Mouse (Mus musculus) midbrain, embryonic 16.5 days (tissue): ENCODE measurements around the gene Kcnk5. TPM values are rescaled to one million over a fixed set of nuclear protein-coding genes. Genes with fewer than 3 reads are reported as not detected.

Experiments
- ATAC-seq: fragments of 200-750 bp; cut with Nextera tagmentation; 2 replicates; pipeline ENCODE4 v1.8.0; 2017; ENCODE audit warnings: moderate TSS enrichment
- H3K27ac ChIP-seq: fragments of 300-500 bp; sonication (generic); 2 replicates; pipeline ENCODE4 v1.5.1; 2014; ENCODE audit warnings: mild to moderate bottlenecking, low read length, mixed read lengths
- H3K27me3 ChIP-seq: fragments of 300-500 bp; sonication (generic); 2 replicates; pipeline ENCODE4 v1.6.1; 2014; ENCODE audit warnings: low read depth, low read length, mixed read lengths; ENCODE audit not compliant: control insufficient read depth, insufficient read depth
- H3K36me3 ChIP-seq: fragments of 300-500 bp; sonication (generic); 2 replicates; pipeline ENCODE4 v1.6.1; 2014; ENCODE audit warnings: mild to moderate bottlenecking, low read length, moderate library complexity, mixed read lengths; ENCODE audit not compliant: control insufficient read depth, insufficient read depth
- H3K4me1 ChIP-seq: fragments of 300-500 bp; sonication (generic); 2 replicates; pipeline ENCODE4 v1.6.1; 2014; ENCODE audit warnings: mild to moderate bottlenecking, low read length, mixed read lengths; ENCODE audit not compliant: control insufficient read depth, insufficient read depth
- H3K4me2 ChIP-seq: fragments of 300-500 bp; sonication (generic); 2 replicates; pipeline ENCODE4 v1.6.1; 2014; ENCODE audit warnings: mild to moderate bottlenecking, low read length, mixed read lengths
- H3K4me3 ChIP-seq: fragments of 300-500 bp; sonication (generic); 2 replicates; pipeline ENCODE4 v1.5.1; 2014; ENCODE audit warnings: low read depth, mild to moderate bottlenecking, low read length, moderate library complexity, mixed read lengths
- H3K9ac ChIP-seq: fragments of 300-500 bp; sonication (generic); 2 replicates; pipeline ENCODE4 v1.6.1; 2014; ENCODE audit warnings: low read depth, low read length, mixed read lengths
- H3K9me3 ChIP-seq: fragments of 300-500 bp; sonication (generic); replicated peaks from 2 replicates; pipeline ENCODE4 v1.6.1; 2014; ENCODE audit warnings: mild to moderate bottlenecking, low read length, mixed read lengths; ENCODE audit not compliant: control insufficient read depth, poor library complexity, severe bottlenecking
- WGBS: fragments of 180-500 bp; shearing (Covaris S2); extraction: QIAGEN DNeasy Blood & Tissue Kit; methylation state at CpG from one replicate; pipeline ENCODE4 v1.1.7; 2014; 5-methylcytosine and 5-hydroxymethylcytosine counted together
- polyA plus RNA-seq: library from polyadenylated mRNA; unstranded; fragments of >200 nt; fragmentation: Nextera tagmentation; extraction: Ambion mirVana; gene quantifications from 2 replicates; pipeline ENCODE4 v1.2.1, GENCODE M21; 2015

Kcnk5 gene
- polyA plus RNA-seq, 1 experiment from 2014 or later: 0.70 TPM

- H3K4me3 ChIP-seq: no peak overlapping the region
- H3K9ac ChIP-seq: no peak overlapping the region
- H3K27ac ChIP-seq: no peak overlapping the region
- H3K4me1 ChIP-seq: no peaks in the 10 kb centered on the region
- ATAC-seq: no peak
- no peaks in the 10 kb centered on the region for H3K27me3 ChIP-seq
- 20% methylated on average over 6 of the region's 6 CpGs for WGBS
- no peaks in the 10 kb centered on the region for H3K9me3 ChIP-seq
- H3K36me3 ChIP-seq: no peaks in the 10 kb centered on the region
- no peak overlapping the region for H3K4me2 ChIP-seq
These were observed 26.8 kb upstream of the Kcnk5 start for GRCm38 (mm10) chr14:20208435-20208834.

GRCm38 (mm10) chr14:20205747-20206146 lies 24.1 kb upstream of the Kcnk5 start:
- Histone ChIP-seq H3K27me3 (no peaks in the 10 kb centered on the region), H3K27ac (no peak overlapping the region), H3K4me2 (no peak overlapping the region), H3K4me1 (no peaks in the 10 kb centered on the region), H3K9ac (no peak overlapping the region), H3K36me3 (no peaks in the 10 kb centered on the region), H3K4me3 (no peak overlapping the region), H3K9me3 (no peaks in the 10 kb centered on the region)
- ATAC-seq: no peak
- 90% methylated on average over 4 of the region's 4 CpGs for WGBS

- H3K4me2 ChIP-seq: no peak overlapping the region
- no peak for ATAC-seq
- H3K27ac ChIP-seq: no peak overlapping the region
- H3K4me1 ChIP-seq: no peaks in the 10 kb centered on the region
- H3K9ac ChIP-seq: no peak overlapping the region
- H3K36me3 ChIP-seq: no peaks in the 10 kb centered on the region
- WGBS: 60% methylated on average over 4 of the region's 4 CpGs
- no peak overlapping the region for H3K4me3 ChIP-seq
- no peaks in the 10 kb centered on the region for H3K27me3 ChIP-seq
- no peaks in the 10 kb centered on the region for H3K9me3 ChIP-seq
These were observed 21.7 kb upstream of the Kcnk5 start for GRCm38 (mm10) chr14:20203301-20203700.

- WGBS: 94% methylated on average over 5 of the region's 5 CpGs
- Histone ChIP-seq H3K9me3 (no peaks in the 10 kb centered on the region), H3K4me2 (no peak overlapping the region), H3K36me3 (no peaks in the 10 kb centered on the region), H3K9ac (no peak overlapping the region), H3K4me3 (no peak overlapping the region), H3K4me1 (no peaks in the 10 kb centered on the region), H3K27ac (no peak overlapping the region), H3K27me3 (no peaks in the 10 kb centered on the region)
- no peak for ATAC-seq
These were observed 21.1 kb upstream of the Kcnk5 start for GRCm38 (mm10) chr14:20202655-20203181.

GRCm38 (mm10) chr14:20201066-20201683 lies 19.6 kb upstream of the Kcnk5 start:
- peak; percentile 51; the same call in 1 of the 2 replicates for ATAC-seq
- Histone ChIP-seq H3K4me1 (no peaks in the 10 kb centered on the region), H3K27me3 (no peaks in the 10 kb centered on the region), H3K27ac (no peak overlapping the region), H3K9ac (no peak overlapping the region), H3K4me3 (no peak overlapping the region), H3K9me3 (no peaks in the 10 kb centered on the region), H3K36me3 (no peaks in the 10 kb centered on the region), H3K4me2 (no peak overlapping the region)
- 35% methylated on average over 8 of the region's 8 CpGs for WGBS

GRCm38 (mm10) chr14:20193103-20193715 lies 11.6 kb upstream of the Kcnk5 start:
- 86% methylated on average over 4 of the region's 4 CpGs for WGBS
- no peak for ATAC-seq

GRCm38 (mm10) chr14:20191136-20191735 lies 9.6 kb upstream of the Kcnk5 start:
- Histone ChIP-seq H3K27me3 (no peaks in the 10 kb centered on the region), H3K27ac (no peak overlapping the region), H3K4me1 (no peaks in the 10 kb centered on the region), H3K9me3 (no peaks in the 10 kb centered on the region), H3K9ac (no peak overlapping the region), H3K4me3 (no peak overlapping the region), H3K36me3 (no peaks in the 10 kb centered on the region), H3K4me2 (no peak overlapping the region)
- 90% methylated on average over 5 of the region's 5 CpGs for WGBS
- ATAC-seq: no peak

More at GRCm38 (mm10) chr14:20193103-20193715, 11.6 kb upstream of the Kcnk5 start:
- Histone ChIP-seq H3K4me2 (no peak overlapping the region), H3K4me1 (no peaks in the 10 kb centered on the region), H3K36me3 (no peaks in the 10 kb centered on the region), H3K9ac (no peak overlapping the region), H3K27ac (no peak overlapping the region), H3K27me3 (no peaks in the 10 kb centered on the region), H3K9me3 (no peaks in the 10 kb centered on the region), H3K4me3 (no peak overlapping the region)

- no peaks in the 10 kb centered on the region for H3K36me3 ChIP-seq
- H3K9ac ChIP-seq: no peak overlapping the region
- H3K27ac ChIP-seq: no peak overlapping the region
- H3K4me2 ChIP-seq: no peak overlapping the region
- no peaks in the 10 kb centered on the region for H3K9me3 ChIP-seq
- no peaks in the 10 kb centered on the region for H3K27me3 ChIP-seq
- no peaks in the 10 kb centered on the region for H3K4me1 ChIP-seq
- no peak for ATAC-seq
- H3K4me3 ChIP-seq: no peak overlapping the region
- WGBS: 87% methylated on average over 2 of the region's 2 CpGs
These were observed 8.1 kb upstream of the Kcnk5 start for GRCm38 (mm10) chr14:20189751-20190150.

GRCm38 (mm10) chr14:20185426-20185825 lies 3.8 kb upstream of the Kcnk5 start:
- 76% methylated on average over 9 of the region's 9 CpGs for WGBS
- no peak for ATAC-seq

More at GRCm38 (mm10) chr14:20185426-20185825, 3.8 kb upstream of the Kcnk5 start:
- Histone ChIP-seq H3K4me1 (peaks cover 8% of the 10 kb centered on the region), H3K9me3 (no peaks in the 10 kb centered on the region), H3K4me2 (no peak overlapping the region), H3K27ac (no peak overlapping the region), H3K36me3 (no peaks in the 10 kb centered on the region), H3K9ac (no peak overlapping the region), H3K4me3 (no peak overlapping the region), H3K27me3 (peaks cover 5% of the 10 kb centered on the region)
